Mouse (Mus musculus) stomach, embryonic 14.5 days (tissue): Measurements from ENCODE around the gene Nova2. TPM values are rescaled to one million over a fixed set of nuclear protein-coding genes. Genes with fewer than 3 reads are reported as not detected.

Source experiments
- ATAC-seq: fragments of 200-750 bp; cut with Nextera tagmentation; 2 replicates; pipeline ENCODE4 v1.8.0; 2017; ENCODE audit warnings: low read depth, moderate TSS enrichment; ENCODE audit not compliant: insufficient number of reproducible peaks, insufficient read depth, low FRiP score
- H3K27ac ChIP-seq: fragments of 300-500 bp; sonication (generic); 2 replicates; pipeline ENCODE4 v1.5.1; 2014; ENCODE audit warnings: mild to moderate bottlenecking, low read length, moderate library complexity, mixed read lengths
- H3K27me3 ChIP-seq: fragments of 300-500 bp; sonication (generic); 2 replicates; pipeline ENCODE4 v1.6.1; 2014; ENCODE audit warnings: low read length, control low read depth, mixed read lengths; ENCODE audit not compliant: control insufficient read depth, insufficient read depth
- H3K36me3 ChIP-seq: fragments of 300-500 bp; sonication (generic); 2 replicates; pipeline ENCODE4 v1.6.1; 2014; ENCODE audit warnings: mild to moderate bottlenecking, control low read depth, low read length, moderate library complexity, mixed read lengths; ENCODE audit not compliant: control insufficient read depth, insufficient read depth
- H3K4me1 ChIP-seq: fragments of 300-500 bp; sonication (generic); 2 replicates; pipeline ENCODE4 v1.6.1; 2014; ENCODE audit warnings: low read length, control low read depth, mixed read lengths; ENCODE audit not compliant: control insufficient read depth, insufficient read depth
- H3K4me2 ChIP-seq: fragments of 300-500 bp; sonication (generic); replicated peaks from 2 replicates; pipeline ENCODE4 v1.6.1; 2014; ENCODE audit warnings: low read depth, low read length, control low read depth
- H3K4me3 ChIP-seq: fragments of 300-500 bp; sonication (generic); 2 replicates; pipeline ENCODE4 v1.5.1; 2014; ENCODE audit warnings: low read depth, low read length, control low read depth
- H3K9ac ChIP-seq: fragments of 300-500 bp; sonication (generic); replicated peaks from 2 replicates; pipeline ENCODE4 v1.6.1; 2014; ENCODE audit warnings: low read depth, mild to moderate bottlenecking, control low read depth, low read length, moderate library complexity, mixed read lengths
- H3K9me3 ChIP-seq: fragments of 300-500 bp; sonication (generic); 2 replicates; pipeline ENCODE4 v1.6.1; 2016; ENCODE audit warnings: low read depth, low read length, control low read depth; ENCODE audit not compliant: control insufficient read depth
- WGBS: fragments of 180-500 bp; shearing (Covaris S2); extraction: QIAGEN DNeasy Blood & Tissue Kit; methylation state at CpG from one replicate; pipeline ENCODE4 v1.1.7; 2014; 5-methylcytosine and 5-hydroxymethylcytosine counted together
- polyA plus RNA-seq: library from polyadenylated mRNA; unstranded; fragments of >200 nt; fragmentation: Nextera tagmentation; extraction: Ambion mirVana; gene quantifications from 2 replicates; pipeline ENCODE4 v1.2.1, GENCODE M21; 2014

Gene Nova2
- polyA plus RNA-seq, 1 experiment from 2014 or later = 0.81 TPM

- WGBS = 2% methylated on average over 29 of the region's 31 CpGs
- Histone ChIP-seq H3K4me3 (peak overlapping the region; percentile 26), H3K36me3 (peaks cover 3% of the 10 kb centered on the region; the same call in 1 of the 2 replicates), H3K27me3 (no peaks in the 10 kb centered on the region), H3K9me3 (no peaks in the 10 kb centered on the region), H3K9ac (peak overlapping the region; percentile 52), H3K4me2 (peak overlapping the region; percentile 56), H3K27ac (peak overlapping the region; percentile 83), H3K4me1 (peaks cover 15% of the 10 kb centered on the region; the same call in 1 of the 2 replicates)
- ATAC-seq = peak; percentile 46; the same call in 1 of the 2 replicates
Observed at GRCm38 (mm10) chr7:19012025-19012621, 86.4 kb downstream of the Nova2 start.

- Histone ChIP-seq H3K4me1 (peaks cover 15% of the 10 kb centered on the region; the same call in 1 of the 2 replicates), H3K36me3 (no peaks in the 10 kb centered on the region), H3K4me3 (no peak overlapping the region), H3K27me3 (no peaks in the 10 kb centered on the region), H3K4me2 (0 out of 2 replicates have a peak overlapping the region, but pooled peaks have one; percentile 56), H3K27ac (no peak overlapping the region), H3K9ac (no peak overlapping the region), H3K9me3 (no peaks in the 10 kb centered on the region)
- ATAC-seq = no peak
- WGBS = 38% methylated on average over 2 of the region's 2 CpGs
Observed at GRCm38 (mm10) chr7:19012882-19013281, 87.2 kb downstream of the Nova2 start.

GRCm38 (mm10) chr7:19014452-19014851 is 88.8 kb downstream of the Nova2 start:
- H3K27me3 ChIP-seq = no peaks in the 10 kb centered on the region
- H3K4me2 ChIP-seq = no peak overlapping the region
- no peaks in the 10 kb centered on the region for H3K9me3 ChIP-seq
- H3K27ac ChIP-seq = no peak overlapping the region
- no peaks in the 10 kb centered on the region for H3K36me3 ChIP-seq
- H3K4me3 ChIP-seq = no peak overlapping the region
- WGBS = 67% methylated on average over 15 of the region's 15 CpGs
- no peak for ATAC-seq
- H3K9ac ChIP-seq = no peak overlapping the region
- peaks cover 15% of the 10 kb centered on the region; the same call in 1 of the 2 replicates for H3K4me1 ChIP-seq

Other genes starting within 250 kb of the Nova2 start
- not detected in 2 replicates for gene Psg20, start 239.7 kb upstream of the Nova2 start, polyA plus RNA-seq
- not detected in 2 replicates for gene Psg22, start 207.8 kb upstream of the Nova2 start, polyA plus RNA-seq
- not detected in 2 replicates for gene Psg19, start 127.4 kb upstream of the Nova2 start, polyA plus RNA-seq
- 0.23 and 0.27 TPM in 2 replicates for gene Psg17, start 104.3 kb upstream of the Nova2 start, polyA plus RNA-seq
- gene Mill2, start 85.9 kb upstream of the Nova2 start, polyA plus RNA-seq = 1.0 and 1.1 TPM in 2 replicates
- 23.9 and 32.8 TPM in 2 replicates for gene Pglyrp1, start 54.6 kb upstream of the Nova2 start, polyA plus RNA-seq
- gene Ccdc61, start 15.5 kb upstream of the Nova2 start, polyA plus RNA-seq = 18.5 and 21.7 TPM in 2 replicates
- not detected in 2 replicates for gene Nanos2, start 61.5 kb downstream of the Nova2 start, polyA plus RNA-seq
- gene Mypop, start 65.4 kb downstream of the Nova2 start, polyA plus RNA-seq = 3.0 and 3.5 TPM in 2 replicates
- 22.7 and 25.5 TPM in 2 replicates for gene Irf2bp1, start 78.2 kb downstream of the Nova2 start, polyA plus RNA-seq
- gene Foxa3, start 97.7 kb downstream of the Nova2 start, polyA plus RNA-seq = 14.8 and 15.3 TPM in 2 replicates
- gene Sympk, start 98.5 kb downstream of the Nova2 start, polyA plus RNA-seq = 21.7 and 23.7 TPM in 2 replicates
- not detected in 2 replicates for gene Rsph6a, start 128.8 kb downstream of the Nova2 start, polyA plus RNA-seq
- gene Dmwd, start 150.3 kb downstream of the Nova2 start, polyA plus RNA-seq = 14.3 and 16.8 TPM in 2 replicates
- gene Dmpk, start 158.0 kb downstream of the Nova2 start, polyA plus RNA-seq = 70.9 and 72.0 TPM in 2 replicates
- gene Six5, start 168.7 kb downstream of the Nova2 start, polyA plus RNA-seq = 17.4 and 18.6 TPM in 2 replicates
- 4.6 and 5.7 TPM in 2 replicates for gene Gm4969, start 192.5 kb downstream of the Nova2 start, polyA plus RNA-seq
- 9.1 and 9.5 TPM in 2 replicates for gene Fbxo46, start 194.0 kb downstream of the Nova2 start, polyA plus RNA-seq
- 10.9 and 11.3 TPM in 2 replicates for gene Qpctl, start 223.4 kb downstream of the Nova2 start, polyA plus RNA-seq
- 143 and 161 TPM in 2 replicates for gene Snrpd2, start 223.8 kb downstream of the Nova2 start, polyA plus RNA-seq
- gene Gipr, start 240.2 kb downstream of the Nova2 start, polyA plus RNA-seq = 1.1 and 1.9 TPM in 2 replicates